Mouse (Mus musculus) stomach, postnatal 0 days (tissue): ENCODE measurements around the gene Cemip2. TPM values are rescaled to one million over a fixed set of nuclear protein-coding genes. Genes with fewer than 3 reads are reported as not detected.
A peak's percentile ranks its signal among the peaks of the same experiment; 100 is the strongest.

Experiments
- ATAC-seq: fragments of 200-750 bp; cut with Nextera tagmentation; 2 replicates; pipeline ENCODE4 v1.8.0; 2017; ENCODE audit not compliant: low FRiP score, low TSS enrichment
- DNase-seq: peaks from one replicate; pipeline ENCODE4 v3.0.0-alpha.2; 2016; ENCODE audit warnings: low spot score
- H3K27ac ChIP-seq: fragments of 300-500 bp; sonication (generic); replicated peaks from 2 replicates; pipeline ENCODE4 v1.5.1; 2014; ENCODE audit warnings: mild to moderate bottlenecking, control low read depth
- H3K27me3 ChIP-seq: fragments of 300-500 bp; sonication (generic); 2 replicates; pipeline ENCODE4 v1.6.1; 2014; ENCODE audit warnings: low read length; ENCODE audit not compliant: control insufficient read depth, insufficient read depth
- H3K36me3 ChIP-seq: fragments of 300-500 bp; sonication (generic); 2 replicates; pipeline ENCODE4 v1.6.1; 2014; ENCODE audit warnings: low read length, mixed read lengths; ENCODE audit not compliant: control insufficient read depth, insufficient read depth
- H3K4me1 ChIP-seq: fragments of 300-500 bp; sonication (generic); replicated peaks from 2 replicates; pipeline ENCODE4 v1.6.1; 2014; ENCODE audit warnings: antibody characterized with exemption; ENCODE audit not compliant: control insufficient read depth, insufficient read depth
- H3K4me2 ChIP-seq: fragments of 300-500 bp; sonication (generic); replicated peaks from 2 replicates; pipeline ENCODE4 v1.6.1; 2014; ENCODE audit warnings: low read depth, mild to moderate bottlenecking, control low read depth, moderate library complexity
- H3K4me3 ChIP-seq: fragments of 300-500 bp; sonication (generic); 2 replicates; pipeline ENCODE4 v1.5.1; 2014; ENCODE audit warnings: low read depth, low read length, control low read depth
- H3K9ac ChIP-seq: fragments of 300-500 bp; sonication (generic); 2 replicates; pipeline ENCODE4 v1.6.1; 2014; ENCODE audit warnings: mild to moderate bottlenecking, low read length, control low read depth, mixed read lengths
- H3K9me3 ChIP-seq: fragments of 300-500 bp; sonication (generic); 2 replicates; pipeline ENCODE4 v1.6.1; 2016; ENCODE audit warnings: low read length; ENCODE audit not compliant: control insufficient read depth
- CTCF ChIP-seq: IDR thresholded peaks from 2 replicates; pipeline ENCODE4 v1.5.1; 2016; ENCODE audit warnings: antibody characterized with exemption, low read depth, mild to moderate bottlenecking, moderate library complexity
- EP300 ChIP-seq: optimal IDR thresholded peaks from 2 replicates; pipeline ENCODE3; 2016; ENCODE audit warnings: antibody characterized with exemption
- WGBS: fragments of 180-500 bp; shearing (Covaris S2); extraction: QIAGEN DNeasy Blood & Tissue Kit; methylation state at CpG from one replicate; pipeline ENCODE4 v1.1.7; 2014; 5-methylcytosine and 5-hydroxymethylcytosine counted together
- polyA plus RNA-seq: library from polyadenylated mRNA; unstranded; fragments of >200 nt; fragmentation: Nextera tagmentation; extraction: Ambion mirVana; gene quantifications from 2 replicates; pipeline ENCODE4 v1.2.1, GENCODE M21; 2015

Cemip2 gene
- polyA plus RNA-seq, result 5.5 and 5.8 TPM in 2 replicates

GRCm38 (mm10) chr19:21778147-21778917, at the start of gene Cemip2:
Gene Cemip2 (plus strand): TSS chr19:21778342.
- Histone ChIP-seq H3K9ac (peak within 1 kb of the TSS; percentile 80), H3K27me3 (no peaks in the 10 kb centered on the region), H3K4me2 (peak within 1 kb of the TSS; percentile 80), H3K4me1 (0 out of 2 replicates have a peak, but pooled peaks cover 5% of the 10 kb centered on the region), H3K27ac (peak within 1 kb of the TSS; percentile 91), H3K9me3 (no peaks in the 10 kb centered on the region), H3K36me3 (no peaks in the 10 kb centered on the region), H3K4me3 (peak within 1 kb of the TSS; percentile 83)
- under 1% methylated on average over 59 of the region's 75 CpGs for WGBS
- DNase-seq, result peak; percentile 98
- ATAC-seq, result peak; percentile 96
- TF ChIP-seq CTCF (peak; percentile 77), EP300 (no peak)

- Histone ChIP-seq H3K9ac (no peak overlapping the region), H3K4me3 (no peak overlapping the region), H3K4me1 (no peaks in the 10 kb centered on the region), H3K4me2 (no peak overlapping the region), H3K27ac (no peak overlapping the region), H3K27me3 (no peaks in the 10 kb centered on the region), H3K9me3 (no peaks in the 10 kb centered on the region), H3K36me3 (no peaks in the 10 kb centered on the region)
- ATAC-seq, result no peak
- no peak for TF ChIP-seq CTCF
- TF ChIP-seq EP300, result no peak
- WGBS, result 89% methylated on average over 6 of the region's 6 CpGs
- DNase-seq, result no peak
Measured at GRCm38 (mm10) chr19:21728342-21728741, 49.8 kb upstream of the Cemip2 start.

GRCm38 (mm10) chr19:21731887-21732286, 46.3 kb upstream of the Cemip2 start:
- Histone ChIP-seq H3K27me3 (no peaks in the 10 kb centered on the region), H3K4me3 (no peak overlapping the region), H3K4me1 (no peaks in the 10 kb centered on the region), H3K9ac (no peak overlapping the region), H3K9me3 (no peaks in the 10 kb centered on the region), H3K4me2 (no peak overlapping the region), H3K27ac (no peak overlapping the region), H3K36me3 (no peaks in the 10 kb centered on the region)
- TF ChIP-seq EP300, result no peak
- TF ChIP-seq CTCF, result no peak
- 75% methylated on average over 5 of the region's 5 CpGs for WGBS
- DNase-seq (no peak), ATAC-seq (no peak)

GRCm38 (mm10) chr19:21733176-21733575, 45.0 kb upstream of the Cemip2 start:
- H3K4me1 ChIP-seq, result no peaks in the 10 kb centered on the region
- 93% methylated on average over 2 of the region's 2 CpGs for WGBS
- H3K4me2 ChIP-seq, result no peak overlapping the region
- no peaks in the 10 kb centered on the region for H3K9me3 ChIP-seq
- TF ChIP-seq CTCF (no peak), EP300 (no peak)
- no peak overlapping the region for H3K9ac ChIP-seq
- H3K4me3 ChIP-seq, result no peak overlapping the region
- H3K27me3 ChIP-seq, result no peaks in the 10 kb centered on the region
- ATAC-seq (no peak), DNase-seq (no peak)
- H3K36me3 ChIP-seq, result no peaks in the 10 kb centered on the region
- H3K27ac ChIP-seq, result no peak overlapping the region

- no peak for DNase-seq
- no peaks in the 10 kb centered on the region for H3K27me3 ChIP-seq
- H3K4me1 ChIP-seq, result no peaks in the 10 kb centered on the region
- H3K9ac ChIP-seq, result no peak overlapping the region
- TF ChIP-seq CTCF (peak; percentile 73), EP300 (no peak)
- no peaks in the 10 kb centered on the region for H3K36me3 ChIP-seq
- ATAC-seq, result no peak
- WGBS, result 34% methylated on average over 5 of the region's 5 CpGs
- H3K4me2 ChIP-seq, result no peak overlapping the region
- no peak overlapping the region for H3K27ac ChIP-seq
- no peak overlapping the region for H3K4me3 ChIP-seq
- no peaks in the 10 kb centered on the region for H3K9me3 ChIP-seq
Measured at GRCm38 (mm10) chr19:21734112-21734511, 44.0 kb upstream of the Cemip2 start.

- Histone ChIP-seq H3K4me3 (0 out of 2 replicates have a peak overlapping the region, but pooled peaks have one; percentile 8), H3K36me3 (no peaks in the 10 kb centered on the region), H3K27ac (peak overlapping the region; percentile 24), H3K9me3 (no peaks in the 10 kb centered on the region), H3K27me3 (no peaks in the 10 kb centered on the region), H3K4me1 (no peaks in the 10 kb centered on the region), H3K4me2 (peak overlapping the region; percentile 21; the same call in 1 of the 2 replicates), H3K9ac (no peak overlapping the region)
- 45% methylated on average over 18 of the region's 18 CpGs for WGBS
- DNase-seq (no peak), ATAC-seq (peak; percentile 38; the same call in 1 of the 2 replicates)
- TF ChIP-seq CTCF (no peak), EP300 (no peak)
Measured at GRCm38 (mm10) chr19:21737446-21737845, 40.7 kb upstream of the Cemip2 start.
